Mouse (Mus musculus): ENCODE measurements at regions not wholly inside any gene's neighbourhood (a gene's known extent, or its start where the extent isn't known, plus 50 kb on each side); places are given as distances from the start of the nearest gene placed in this dataset.

DNA sequence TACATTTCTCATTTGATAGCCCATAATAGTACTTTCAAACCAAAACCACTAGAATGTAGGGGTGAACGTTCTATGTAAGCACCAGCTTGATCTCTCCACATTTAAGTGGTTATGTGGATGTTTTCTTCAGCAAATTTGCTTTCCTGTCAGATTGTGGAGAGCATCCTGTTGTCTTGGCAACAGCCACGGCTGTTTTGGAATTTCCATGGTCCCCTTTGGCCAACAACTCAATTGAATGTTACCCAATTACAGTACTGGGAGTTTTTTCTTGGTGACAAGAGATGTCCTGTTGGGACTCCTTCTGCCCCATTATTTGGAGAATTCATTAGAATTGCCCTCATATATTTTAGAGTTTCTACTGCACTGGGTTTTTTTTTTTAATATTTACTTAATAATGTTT lies 503.2 kb downstream of the Ndufa4 start:
- in situ Hi-C loops (cut with MboI; ENCODE audit: unreplicated experiment in 2 of 2): no loop called here

DNA sequence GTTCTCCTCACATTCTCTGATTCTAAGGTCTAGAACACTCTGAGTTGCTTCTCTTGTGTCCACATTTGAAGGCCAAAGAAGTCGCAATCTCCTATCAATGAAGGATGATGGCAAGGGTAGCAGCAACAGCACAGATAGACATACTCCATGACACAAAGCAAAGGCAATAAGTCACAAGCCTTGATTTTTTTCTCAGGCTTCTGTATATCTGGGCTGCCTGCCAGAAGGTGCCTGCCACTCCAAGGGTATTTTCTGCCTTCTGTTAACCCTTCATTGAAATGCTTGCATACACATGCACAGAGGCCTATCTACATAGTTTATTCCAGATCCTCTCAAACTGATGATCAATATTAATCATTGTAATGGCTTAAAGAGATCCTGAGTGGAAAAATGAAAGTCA lies 548.2 kb downstream of the Ndufa4 start:
- in situ Hi-C loops (cut with MboI; ENCODE audit: unreplicated experiment in 2 of 2): no loop called here

- in situ Hi-C loops (cut with MboI; ENCODE audit: unreplicated experiment in 2 of 2): no loop called here
Measured at GRCm38 (mm10) chr6:11353599-11353998, 553.7 kb downstream of the Ndufa4 start.

DNA sequence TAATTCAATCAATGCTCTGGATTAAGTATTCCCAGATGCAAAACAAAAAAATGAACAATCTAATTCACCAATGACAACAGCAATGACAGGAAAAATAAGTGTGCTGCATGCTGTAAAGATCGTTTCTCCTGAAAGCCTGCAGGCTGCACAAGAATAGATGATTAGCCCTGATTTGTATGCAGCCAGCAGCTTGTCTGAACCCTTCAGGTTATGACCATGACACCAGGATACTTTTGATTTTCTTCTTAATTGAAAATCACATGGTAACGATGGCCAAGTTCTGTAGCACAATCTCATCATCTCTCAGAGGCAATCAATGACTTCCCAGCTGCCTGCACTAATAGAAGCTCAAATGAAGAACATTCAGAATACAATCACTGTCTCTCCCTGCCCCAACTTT lies 573.2 kb downstream of the Ndufa4 start:
- in situ Hi-C loops (cut with MboI; ENCODE audit: unreplicated experiment in 2 of 2): loop anchor here in 1 of 2 experiments (25.0 kb wide), 2 partner anchors 578 to 1728 kb away; partner anchors contain the start of genes Ndufa4, Phf14 and Tmem106b

GRCm38 (mm10) chr6:11313744-11314143 lies 593.6 kb downstream of the Ndufa4 start:
- in situ Hi-C loops (cut with MboI; ENCODE audit: unreplicated experiment in 2 of 2): no loop called here

- in situ Hi-C loops (cut with MboI; ENCODE audit: unreplicated experiment in 2 of 2): no loop called here
Measured at GRCm38 (mm10) chr6:11305979-11306534, 601.2 kb downstream of the Ndufa4 start.

DNA sequence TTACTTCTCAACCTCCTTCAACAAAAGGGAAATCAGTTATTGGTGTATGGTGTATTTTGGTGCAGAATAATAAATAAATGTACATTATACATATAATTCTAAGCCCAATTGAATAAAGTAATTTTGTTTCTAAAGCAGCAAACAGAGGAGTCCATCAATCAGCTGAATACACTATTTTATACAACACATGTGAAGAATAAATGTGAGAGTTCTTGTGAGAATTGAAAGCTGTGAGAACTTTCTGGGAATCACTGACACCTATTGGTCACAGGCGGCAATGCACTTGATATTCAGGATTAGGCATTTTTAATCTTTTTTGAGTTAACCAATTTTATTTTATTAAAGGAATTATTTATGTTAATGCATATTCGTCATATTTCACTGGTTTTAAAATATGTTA lies 623.3 kb downstream of the Ndufa4 start:
- in situ Hi-C loops (cut with MboI; ENCODE audit: unreplicated experiment in 2 of 2): loop anchor here in 1 of 2 experiments (25.0 kb wide), 1 partner anchor 978 kb away; no protein-coding TSS in a partner anchor

DNA sequence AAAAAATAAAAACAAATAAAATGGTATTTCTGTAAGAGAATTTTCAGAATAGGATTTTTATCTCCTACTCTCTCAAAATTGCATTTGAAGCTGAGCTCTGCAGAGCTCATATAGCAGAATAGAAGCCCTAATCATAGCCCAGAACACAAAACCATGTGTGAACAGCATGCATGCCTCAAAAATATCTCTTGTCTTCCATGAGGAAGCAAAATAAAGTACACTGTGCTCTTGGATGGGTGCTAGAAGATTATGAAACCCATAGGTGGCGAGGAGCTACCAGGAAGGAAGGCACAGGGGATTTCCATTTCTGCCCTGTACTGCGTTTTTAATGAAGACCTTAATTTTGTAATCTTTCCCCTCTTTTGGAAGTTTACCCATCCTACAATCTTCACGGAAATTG lies 632.1 kb downstream of the Ndufa4 start:
- in situ Hi-C loops (cut with MboI; ENCODE audit: unreplicated experiment in 2 of 2): loop anchor here in 1 of 2 experiments (25.0 kb wide), 1 partner anchor 987 kb away; no protein-coding TSS in a partner anchor

Data from v-Abl transformed pro-B cells (cell line).